Mouse (Mus musculus): Measurements from ENCODE around the gene Rrp9.

- TF ChIP-seq POLR2A (IDR thresholded peaks at IDR 0.05; ENCODE audit: borderline replicate concordance, extremely low read depth, low read depth, low read length) (no peak), CTCF (IDR thresholded peaks at IDR 0.05; ENCODE audit: insufficient read depth, low read length) (no peak)
Measured at GRCm38 (mm10) chr9:106481676-106482075, 5.9 kb downstream of the Rrp9 start.

Data from lung, adult 2 months (tissue).